ENCODE assay signal across 19 mouse cellular contexts in genomic region chr6:100055980-100056379, GRCm38 (mm10).
"Had no signal": no experiment of that assay in that cellular context is flagged by ENCODE, and none has a peak within 500 bp of the region (broad histone marks: within the 10 kb centered on the region; RNA-seq: fewer than 3 reads in every experiment).

No protein-coding gene starts in this region.

- H3K4me3 ChIP-seq: kidney, embryonic 15.5 days; left cerebral cortex, adult 2 months; limb, embryonic 13.5 days; lung, embryonic 15.5 days; megakaryocyte, embryonic 14.5 days; neural tube, embryonic 13.5 days had no signal

- H3K36me3 ChIP-seq: kidney, embryonic 15.5 days; limb, embryonic 13.5 days; lung, embryonic 15.5 days; neural tube, embryonic 13.5 days had no signal

- DNase-seq: kidney, adult 11 months; kidney, adult 8-10 months; kidney, postnatal 10 days; kidney, postnatal 36 days; layer of hippocampus, postnatal 36 days; liver, postnatal 0 days; lung, postnatal 10 days; lung, postnatal 36 days; midbrain, embryonic 14.5 days; thymus, adult 18-20 months; thymus, postnatal 4 days had no signal

- H3K4me2 ChIP-seq: kidney, embryonic 15.5 days; limb, embryonic 13.5 days; lung, embryonic 15.5 days; midbrain, embryonic 11.5 days; neural tube, embryonic 13.5 days had no signal

- H3K9me3 ChIP-seq: kidney, embryonic 15.5 days; limb, embryonic 13.5 days; lung, embryonic 15.5 days; megakaryocyte, embryonic 14.5 days; neural tube, embryonic 13.5 days had no signal

- H3K4me1 ChIP-seq: megakaryocyte, embryonic 14.5 days had no signal

- H3K9ac ChIP-seq: kidney, embryonic 15.5 days; limb, embryonic 13.5 days; liver, embryonic 14.5 days; liver, postnatal 0 days; lung, embryonic 15.5 days; neural tube, embryonic 13.5 days had no signal

- ATAC-seq: liver, postnatal 0 days had no signal

- H3K27ac ChIP-seq: kidney, embryonic 15.5 days; left cerebral cortex, adult 2 months; limb, embryonic 13.5 days; liver, embryonic 14.5 days; lung, embryonic 15.5 days; neural tube, embryonic 13.5 days had no signal
